Mouse (Mus musculus) activated CD4-positive, CD25-positive, alpha-beta regulatory T cell, adult 4 months (primary cell): ENCODE measurements around the gene Bcl2l2. TPM values are rescaled to one million over a fixed set of nuclear protein-coding genes. Genes with fewer than 3 reads are reported as not detected.

ENCODE experiments used
- ATAC-seq: one replicate; pipeline ENCODE4 v1.8.0; 2017
- polyA plus RNA-seq, 2 experiments: library from polyadenylated mRNA; unstranded; fragments of 100-300 nt; shearing (Covaris generic); gene quantifications; one replicate each; pipeline ENCODE4 v1.2.1; 2017

The Bcl2l2 gene
- polyA plus RNA-seq, 2 experiments from 2014 or later, result 1.5 to 2.4 TPM

- ATAC-seq, result peak; percentile 99
Measured at GRCm38 (mm10) chr14:54893651-54894181, 10.5 kb downstream of the Bcl2l2 start.

GRCm38 (mm10) chr14:54894296-54895151 lies 11.3 kb downstream of the Bcl2l2 start:
- no peak for ATAC-seq

- ATAC-seq, result no peak
Measured at GRCm38 (mm10) chr14:54897445-54897844, 14.3 kb downstream of the Bcl2l2 start.

GRCm38 (mm10) chr14:54900383-54900782 lies 17.2 kb downstream of the Bcl2l2 start:
- ATAC-seq, result peak; percentile 72

GRCm38 (mm10) chr14:54903641-54904040 lies 20.5 kb downstream of the Bcl2l2 start:
- ATAC-seq, result no peak

GRCm38 (mm10) chr14:54908682-54909081 lies 25.5 kb downstream of the Bcl2l2 start:
- ATAC-seq, result no peak

GRCm38 (mm10) chr14:54912109-54912850 lies 29.1 kb downstream of the Bcl2l2 start:
- ATAC-seq, result no peak

- peak; percentile 32 for ATAC-seq
Measured at GRCm38 (mm10) chr14:54912886-54913285, 29.7 kb downstream of the Bcl2l2 start, which contains the start of gene Slc22a17. TSS of gene Slc22a17 (minus strand) at chr14:54913132.

- no peak for ATAC-seq
Measured at GRCm38 (mm10) chr14:54913343-54913742, 30.2 kb downstream of the Bcl2l2 start.

- ATAC-seq, result no peak
Measured at GRCm38 (mm10) chr14:54920076-54920685, 37.0 kb downstream of the Bcl2l2 start.

- ATAC-seq, result no peak
Measured at GRCm38 (mm10) chr14:54924641-54925348, 41.6 kb downstream of the Bcl2l2 start.

GRCm38 (mm10) chr14:54925349-54926342 lies 42.5 kb downstream of the Bcl2l2 start, which contains the start of gene Efs:
TSS of gene Efs (minus strand) at chr14:54926126.
- no peak for ATAC-seq

GRCm38 (mm10) chr14:54926401-54927158 lies 43.4 kb downstream of the Bcl2l2 start:
- no peak for ATAC-seq

- no peak for ATAC-seq
Measured at GRCm38 (mm10) chr14:54927296-54927695, 44.1 kb downstream of the Bcl2l2 start.

GRCm38 (mm10) chr14:54929801-54930200 lies 46.6 kb downstream of the Bcl2l2 start:
- ATAC-seq, result no peak

- ATAC-seq, result no peak
Measured at GRCm38 (mm10) chr14:54930431-54930830, 47.3 kb downstream of the Bcl2l2 start.

GRCm38 (mm10) chr14:54932645-54933150 lies 49.5 kb downstream of the Bcl2l2 start, which contains the start of gene Il25:
TSS of gene Il25 (plus strand) at chr14:54932695.
- ATAC-seq, result no peak

GRCm38 (mm10) chr14:54935904-54936830 lies 53.0 kb downstream of the Bcl2l2 start, which contains the start of gene Cmtm5:
TSS of gene Cmtm5 (plus strand) at chr14:54936261.
- no peak for ATAC-seq

- ATAC-seq, result no peak
Measured at GRCm38 (mm10) chr14:54936831-54937160, 53.6 kb downstream of the Bcl2l2 start.
